Mouse (Mus musculus): ENCODE data around the gene Hhatl.
A peak's percentile ranks its signal among the peaks of the same experiment; 100 is the strongest.

The Hhatl gene

GRCm38 (mm10) chr9:121791757-121792521 is at the start of gene Hhatl:
Gene Hhatl (minus strand): TSS chr9:121792507.
- DNase-seq (ENCODE audit: low read depth, low spot score) = no peak

- DNase-seq (ENCODE audit: low read depth, low spot score) = no peak
These were observed 47.3 kb upstream of the Hhatl start for GRCm38 (mm10) chr9:121839622-121839965.

DNA sequence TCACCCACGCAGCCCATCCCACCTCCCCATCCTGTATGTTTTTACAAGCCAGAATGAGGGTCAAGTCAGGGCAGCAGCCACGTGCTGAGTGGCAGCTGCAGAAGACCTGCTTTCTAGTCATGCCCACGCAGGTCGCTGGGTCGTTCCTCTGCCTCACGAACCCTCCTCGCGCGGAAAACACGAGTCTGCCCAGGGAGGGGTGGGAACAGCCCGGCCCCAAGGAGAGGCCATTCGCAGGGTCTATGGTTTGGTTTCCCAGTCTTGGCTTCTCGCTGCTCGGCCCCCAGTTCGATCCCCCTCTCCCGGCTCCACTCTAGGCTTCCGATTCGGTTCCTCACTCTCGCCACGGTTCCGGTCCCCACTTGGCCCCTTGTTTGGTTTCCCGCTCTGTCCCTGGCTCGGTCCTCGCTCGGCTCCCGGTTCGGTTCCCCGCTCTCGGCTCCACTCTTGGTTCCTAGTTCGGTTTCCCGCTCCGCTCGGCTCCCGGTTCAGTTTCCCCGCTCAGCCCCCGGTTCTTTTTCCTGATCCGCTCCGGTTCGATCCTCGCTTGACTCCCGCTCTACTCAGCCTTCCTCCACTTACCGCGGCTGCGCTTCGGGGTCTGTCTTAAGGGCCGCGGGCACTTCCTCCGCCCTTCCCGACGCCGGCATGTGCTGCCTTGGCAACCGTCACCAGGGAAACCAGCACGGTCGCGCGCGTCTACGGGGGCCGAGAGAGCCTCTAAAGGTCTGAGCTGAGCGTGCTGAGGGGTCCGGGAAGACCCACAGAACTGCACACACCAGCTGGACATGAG is 46.7 kb upstream of the Hhatl start, which contains the start of gene Ccdc13:
TSS of gene Ccdc13 (minus strand) at position 633 of the 793 bp plus-strand sequence.
- DNase-seq (ENCODE audit: low read depth, low spot score) = peak; percentile 55

GRCm38 (mm10) chr9:121838008-121838407 is 45.7 kb upstream of the Hhatl start:
- DNase-seq (ENCODE audit: low read depth, low spot score) = no peak

DNA sequence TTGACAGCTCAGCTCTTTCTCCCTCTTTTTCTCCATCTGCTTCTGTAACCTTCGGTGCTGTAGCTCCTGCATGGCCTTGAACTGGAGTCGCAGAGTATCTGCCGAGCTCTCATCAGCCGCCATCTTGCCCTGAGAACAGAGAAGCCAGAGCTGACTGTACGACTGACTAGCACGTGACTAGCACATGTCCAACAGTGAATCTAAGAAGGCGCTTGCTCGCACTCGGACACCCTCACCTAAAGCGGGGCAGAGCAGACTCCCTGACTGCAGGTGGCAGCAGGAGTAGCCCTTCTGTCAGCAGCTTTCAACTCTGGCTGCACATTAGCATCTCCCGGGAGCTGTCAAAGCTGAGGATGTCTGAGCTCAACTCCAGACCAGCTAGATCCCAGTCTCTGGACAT is 41.5 kb upstream of the Hhatl start:
- DNase-seq (ENCODE audit: low read depth, low spot score) = no peak

DNA sequence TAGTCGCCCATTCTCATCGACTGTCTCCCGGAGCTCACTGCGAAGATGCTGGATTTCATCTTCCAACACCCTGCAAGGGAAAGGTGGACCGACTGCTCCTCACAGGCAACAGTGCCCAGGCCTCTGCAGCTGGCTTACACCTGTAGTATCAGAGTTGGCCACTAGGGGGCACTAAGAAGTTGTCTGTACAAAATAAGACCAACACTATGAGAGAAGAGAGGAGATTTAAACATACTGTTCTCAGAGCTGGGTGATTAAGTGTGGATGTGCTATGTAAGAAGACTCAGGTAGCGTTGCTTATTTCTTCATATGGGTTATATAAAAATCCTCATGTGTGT is 38.6 kb upstream of the Hhatl start:
- peak; percentile 65 for DNase-seq (ENCODE audit: low read depth, low spot score)

GRCm38 (mm10) chr9:121830243-121830955 is 38.1 kb upstream of the Hhatl start:
- no peak for DNase-seq (ENCODE audit: low read depth, low spot score)

- no peak for DNase-seq (ENCODE audit: low read depth, low spot score)
These were observed 37.1 kb upstream of the Hhatl start for GRCm38 (mm10) chr9:121829270-121829992.

- DNase-seq (ENCODE audit: low read depth, low spot score) = no peak
These were observed 36.0 kb upstream of the Hhatl start for GRCm38 (mm10) chr9:121828314-121828713.

GRCm38 (mm10) chr9:121826356-121826755 is 34.0 kb upstream of the Hhatl start:
- no peak for DNase-seq (ENCODE audit: low read depth, low spot score)

- DNase-seq (ENCODE audit: low read depth, low spot score) = peak; percentile 61
These were observed 31.7 kb upstream of the Hhatl start for GRCm38 (mm10) chr9:121823991-121824390.

- no peak for DNase-seq (ENCODE audit: low read depth, low spot score)
These were observed 30.7 kb upstream of the Hhatl start for GRCm38 (mm10) chr9:121823051-121823450.

DNA sequence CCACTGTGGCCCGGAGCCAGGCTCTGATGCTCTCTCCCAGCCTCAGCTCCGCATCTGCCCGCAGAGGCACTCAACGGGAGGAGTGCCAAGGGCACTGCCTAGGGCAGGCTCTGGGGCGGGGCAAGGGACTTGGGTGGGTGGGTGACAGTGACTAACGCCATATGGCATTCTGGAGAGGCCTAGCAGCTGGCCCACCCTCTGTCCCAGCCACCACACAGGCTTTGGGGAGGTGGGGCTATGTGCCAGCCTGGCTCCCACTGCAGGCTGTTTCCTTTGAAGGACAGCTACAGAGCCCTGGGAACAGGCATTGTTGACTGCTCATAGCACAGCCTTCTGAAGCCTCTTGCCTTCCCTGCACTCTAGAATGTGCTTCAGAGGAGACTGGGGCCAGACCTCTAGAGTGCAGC is 30.3 kb upstream of the Hhatl start:
- DNase-seq (ENCODE audit: low read depth, low spot score) = no peak

DNA sequence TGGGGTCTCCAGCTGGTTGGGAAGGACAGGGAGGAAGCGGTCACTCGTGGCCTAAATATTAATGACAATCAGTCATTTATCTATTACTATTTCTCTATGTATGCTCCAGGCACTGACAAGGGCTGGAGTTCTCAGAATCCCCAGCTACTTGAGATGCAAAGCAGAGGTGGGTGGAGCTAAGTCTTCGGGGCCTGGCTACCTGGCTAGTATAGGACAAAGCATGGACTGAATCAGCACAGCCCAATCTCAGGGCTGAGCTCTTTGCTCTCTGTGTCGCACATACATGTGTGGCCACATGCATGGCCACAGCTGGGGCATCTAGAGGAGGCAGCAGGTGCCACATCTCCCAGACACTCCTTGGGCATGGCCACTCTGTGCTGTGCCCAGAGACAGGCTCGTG is 28.5 kb upstream of the Hhatl start:
- DNase-seq (ENCODE audit: low read depth, low spot score) = no peak

DNA sequence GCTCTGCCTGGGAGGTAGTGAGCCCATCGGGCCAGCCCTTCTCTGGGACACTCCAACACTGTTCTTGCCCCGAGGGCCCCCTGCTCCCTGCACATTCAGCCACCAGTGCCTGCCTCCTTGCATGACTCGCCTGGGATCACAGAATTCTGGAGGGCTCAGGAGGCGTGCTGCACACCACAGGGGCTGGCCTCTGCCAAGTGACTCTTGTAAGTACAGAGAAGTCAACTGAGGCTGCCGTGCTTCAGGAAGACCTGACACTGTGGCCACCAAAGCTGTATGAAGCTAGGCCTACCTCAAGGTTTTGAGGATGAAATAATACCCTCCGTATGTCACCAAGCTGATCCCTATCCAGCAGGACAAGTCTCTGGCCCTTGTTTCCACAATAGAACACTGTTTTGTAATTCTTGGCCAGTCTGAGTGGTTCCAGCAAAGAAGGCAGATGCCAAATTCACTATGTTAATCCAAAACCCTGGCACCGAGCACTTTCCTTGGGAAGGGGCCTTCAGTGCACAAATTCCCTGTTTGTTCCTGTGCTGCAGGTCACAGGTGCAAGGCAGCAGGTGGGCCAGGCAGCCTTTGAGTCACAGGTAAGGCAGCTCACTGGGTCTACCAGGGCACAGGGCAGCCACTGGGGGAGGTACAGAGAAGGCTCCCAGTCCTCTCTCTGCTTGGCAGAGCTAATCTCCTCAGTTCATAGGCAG is 27.6 kb upstream of the Hhatl start:
- no peak for DNase-seq (ENCODE audit: low read depth, low spot score)

DNA sequence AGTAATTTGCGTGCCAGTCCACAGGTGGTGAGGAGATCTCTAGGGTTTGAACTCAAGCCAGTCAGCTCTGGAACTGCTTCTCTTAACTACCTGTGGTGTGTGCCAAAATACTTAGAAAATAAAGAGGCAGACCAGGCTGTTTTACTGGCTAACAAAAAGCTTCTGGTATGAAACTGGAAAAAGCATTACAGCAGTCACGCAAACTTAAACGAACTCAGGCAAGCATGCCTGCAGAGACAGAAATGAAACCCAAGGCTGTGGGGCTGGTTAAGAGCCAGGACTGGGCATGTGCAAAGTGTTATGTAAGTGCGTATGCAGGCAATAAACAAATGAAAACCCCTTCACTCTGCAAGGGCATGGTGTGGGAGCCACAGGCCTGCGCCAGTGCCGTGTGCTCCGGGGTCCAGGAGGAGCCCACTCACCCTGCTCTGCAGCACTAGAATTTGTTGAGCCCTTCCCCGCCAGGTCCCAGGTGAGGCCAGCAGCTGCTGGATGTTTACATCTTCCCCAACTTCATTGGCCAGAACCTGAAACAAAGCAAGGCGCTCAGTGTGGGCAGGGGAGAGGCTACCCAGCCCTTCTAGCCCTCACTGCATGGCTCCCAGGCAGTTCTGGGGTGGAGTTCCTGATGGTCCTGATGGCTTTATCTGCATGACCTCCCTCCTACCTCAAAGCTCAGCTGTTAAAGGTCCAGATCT is 26.9 kb upstream of the Hhatl start:
- no peak for DNase-seq (ENCODE audit: low read depth, low spot score)

- DNase-seq (ENCODE audit: low read depth, low spot score) = no peak
These were observed 22.9 kb upstream of the Hhatl start for GRCm38 (mm10) chr9:121815183-121815582.

DNA sequence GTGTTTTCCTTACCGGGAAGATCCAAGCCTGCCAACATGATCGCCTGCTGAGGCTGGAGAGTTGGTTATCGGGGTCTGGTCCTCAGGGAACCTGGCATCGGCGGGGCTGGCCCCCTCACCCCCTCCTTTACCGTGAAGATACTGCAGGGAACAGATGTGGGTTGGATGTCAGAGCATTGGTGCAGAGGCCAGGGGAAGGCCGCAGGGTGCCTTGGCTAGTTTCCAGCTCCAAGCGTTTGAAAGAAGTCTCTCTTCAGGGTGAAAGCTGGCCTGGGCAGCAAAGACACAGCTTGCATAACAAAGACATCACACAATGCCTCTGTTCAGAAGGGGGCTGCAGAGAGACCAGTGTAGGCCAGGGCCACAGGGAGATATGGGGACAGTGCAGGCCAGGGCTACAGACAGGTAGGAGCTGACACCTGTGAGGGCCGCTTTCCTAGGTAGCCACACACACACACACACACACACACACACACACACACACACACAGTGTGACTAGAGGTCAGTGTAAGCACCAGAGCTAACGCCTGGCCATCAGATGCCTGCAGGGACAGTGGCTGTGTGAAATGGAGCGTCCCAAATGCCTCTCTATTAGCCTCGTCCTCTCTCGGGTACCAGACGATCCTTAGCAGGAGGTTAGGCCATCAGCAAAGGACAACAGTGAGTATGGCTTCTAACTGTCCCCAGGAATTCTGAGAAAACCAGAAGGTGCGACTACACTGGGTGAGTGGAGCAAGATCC is 17.9 kb upstream of the Hhatl start:
- DNase-seq (ENCODE audit: low read depth, low spot score) = no peak

GRCm38 (mm10) chr9:121808511-121808910 is 16.2 kb upstream of the Hhatl start:
- DNase-seq (ENCODE audit: low read depth, low spot score) = no peak

- no peak for DNase-seq (ENCODE audit: low read depth, low spot score)
These were observed 15.6 kb upstream of the Hhatl start for GRCm38 (mm10) chr9:121807947-121808346.

Measured in retina, postnatal 7 days (tissue).